ENCODE assay signal across 8 mouse cellular contexts in the genomic region with DNA sequence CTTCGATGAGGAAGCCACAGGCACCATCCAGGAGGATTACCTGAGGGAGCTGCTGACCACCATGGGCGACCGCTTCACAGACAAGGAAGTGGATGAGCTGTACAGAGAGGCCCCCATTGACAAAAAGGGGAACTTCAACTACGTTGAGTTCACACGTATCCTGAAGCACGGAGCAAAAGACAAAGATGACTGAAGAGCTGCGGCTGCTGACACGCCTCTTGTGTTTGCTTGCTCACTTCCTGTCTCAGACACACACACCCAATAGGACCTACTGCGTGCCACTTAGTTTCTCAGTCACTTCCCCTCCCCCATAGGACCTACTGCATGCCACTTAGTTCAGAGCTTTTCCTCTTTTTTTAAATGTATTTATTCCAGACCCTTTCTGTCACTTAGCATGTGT. TPM values are rescaled to one million over a fixed set of nuclear protein-coding genes. Genes with fewer than 3 reads are reported as not detected.
DNase-seq lines count a peak whose midpoint lies in the region; ATAC-seq and TF ChIP-seq lines count a peak whose summit lies in the region.
"Not testable (repeated sequence)": the region's sequence is repeated elsewhere in the genome, so short reads cannot be mapped to it uniquely, and the experiment has no call there.

No protein-coding gene starts in this region.

- not testable (repeated sequence) for H3K4me2 ChIP-seq in liver, postnatal 0 days (ENCODE audit: low read depth, low read length)

- H3K4me1 ChIP-seq in ES-Bruce4 (ENCODE audit: control insufficient read depth, insufficient read depth, low read length); bone marrow, adult 2 months (ENCODE audit: control insufficient read depth, insufficient read depth, low read length); liver, postnatal 0 days (ENCODE audit: insufficient read depth); spleen, adult 2 months (ENCODE audit: control insufficient read depth, insufficient read depth, insufficient read length): not testable (repeated sequence)

- not testable (repeated sequence) for TF ChIP-seq CTCF in ES-Bruce4 (IDR thresholded peaks at IDR 0.05; ENCODE audit: low read depth, low read length); bone marrow, adult 2 months (IDR thresholded peaks at IDR 0.05; ENCODE audit: control insufficient read depth, insufficient read depth, low read length); liver, postnatal 0 days (IDR thresholded peaks at IDR 0.05; ENCODE audit: low read depth); spleen, adult 2 months (IDR thresholded peaks at IDR 0.05; ENCODE audit: extremely low read depth, insufficient read depth, insufficient read length, insufficient replicate concordance)

- 9% methylated on average over 9 of the region's 9 CpGs for WGBS in bone marrow, adult 2 months
- 39% methylated on average over 9 of the region's 9 CpGs for WGBS in liver, postnatal 0 days (ENCODE audit: insufficient replicate concordance)
- WGBS in spleen, adult 2 months = 9% methylated on average over 9 of the region's 9 CpGs

- not testable (repeated sequence) for H3K27me3 ChIP-seq in ES-Bruce4 (ENCODE audit: control insufficient read depth, insufficient read depth, low read length, poor library complexity, severe bottlenecking); liver, postnatal 0 days (ENCODE audit: insufficient read depth, low read length); spleen, adult 2 months (ENCODE audit: control insufficient read depth, insufficient read depth, low read length)

- DNase-seq in 416B (ENCODE audit: low read depth) = peak; percentile 90
- peak; percentile 33 for DNase-seq in liver, postnatal 0 days
- peak; percentile 30 to 80 for DNase-seq in spleen, adult 2 months (ENCODE audit: low read depth in 1 of 2, low spot score in 2 of 2)
- DNase-seq in thymus, postnatal 25 days = peak; percentile 11

- 0 out of 2 replicates have a peak overlapping the region, but pooled peaks have one; percentile 41 for H3K27ac ChIP-seq in ES-Bruce4 (ENCODE audit: insufficient read depth, low read length)
- peak overlapping the region; percentile 82 for H3K27ac ChIP-seq in bone marrow, adult 2 months (ENCODE audit: control insufficient read depth, insufficient read depth, low read depth, low read length, poor library complexity)
- H3K27ac ChIP-seq in liver, postnatal 0 days (ENCODE audit: low read depth) = peak overlapping the region; percentile 44; the same call in 1 of the 2 replicates
- not testable (repeated sequence) for H3K27ac ChIP-seq in spleen, adult 2 months (ENCODE audit: insufficient read depth, low read length)

- TF ChIP-seq EP300 in ES-Bruce4 (IDR thresholded peaks at IDR 0.05; ENCODE audit: insufficient read depth, low read depth, low read length); liver, postnatal 0 days (IDR thresholded peaks at IDR 0.05; ENCODE audit: low read depth): not testable (repeated sequence)

- peak; percentile 93 for ATAC-seq in inflammation-experienced regulatory T-cells, adult 6 months
- peak; percentile 76 for ATAC-seq in liver, postnatal 0 days
- peak; percentile 100 for ATAC-seq in megakaryocyte, adult 5-6 weeks (ENCODE audit: poor library complexity, severe bottlenecking)

- H3K4me3 ChIP-seq in ES-Bruce4 (ENCODE audit: low read depth, low read length); liver, postnatal 0 days (ENCODE audit: low read depth, low read length); spleen, adult 2 months (ENCODE audit: extremely low read depth, insufficient read depth, insufficient read length): not testable (repeated sequence)
- H3K4me3 ChIP-seq in bone marrow, adult 2 months (replicated peaks; ENCODE audit: control insufficient read depth, low read depth, low read length) = peak overlapping the region; percentile 43

- H3K9ac ChIP-seq in ES-Bruce4 (ENCODE audit: low read depth, poor library complexity, severe bottlenecking); liver, postnatal 0 days (replicated peaks): not testable (repeated sequence)

- H3K36me3 ChIP-seq in ES-Bruce4 (ENCODE audit: control insufficient read depth, insufficient read depth, low read length, poor library complexity, severe bottlenecking) = peaks cover 12% of the 10 kb centered on the region
- H3K36me3 ChIP-seq in liver, postnatal 0 days (replicated peaks; ENCODE audit: insufficient read depth, low read length) = peaks cover 25% of the 10 kb centered on the region
- not testable (repeated sequence) for H3K36me3 ChIP-seq in spleen, adult 2 months (ENCODE audit: control insufficient read depth, insufficient read depth, low read length)

- not testable (repeated sequence) for H3K9me3 ChIP-seq in ES-Bruce4 (replicated peaks; ENCODE audit: control insufficient read depth, insufficient read depth, low read length, poor library complexity, severe bottlenecking); liver, postnatal 0 days (ENCODE audit: low read length)

- TF ChIP-seq POLR2A in ES-Bruce4 (IDR thresholded peaks at IDR 0.05; ENCODE audit: insufficient read depth, low read length); bone marrow, adult 2 months (IDR thresholded peaks at IDR 0.05; ENCODE audit: borderline replicate concordance, control insufficient read depth, low read depth, low read length); spleen, adult 2 months (IDR thresholded peaks at IDR 0.05; ENCODE audit: low read depth, low read length): not testable (repeated sequence)

RNA-seq across cellular contexts. Expression of a gene that starts 41.4 kb away (rescaled TPM):
- polyA plus RNA-seq in ES-Bruce4 (2011; ENCODE audit: insufficient read depth, insufficient read length, low read depth, missing spikeins) = 51.5 and 55.0 TPM in 2 replicates
- 9.1 and 15.8 TPM in 2 replicates for polyA plus RNA-seq in bone marrow, adult 2 months (2011; ENCODE audit: insufficient read depth, insufficient read length, low replicate concordance, missing spikeins)
- polyA plus RNA-seq in inflammation-experienced regulatory T-cells, adult 6 months (2017; shearing (Covaris generic)) = 10 to 100 TPM; 23.2 to 30.0 (median 26.4) TPM
- 4.2 and 4.5 TPM in 2 replicates for polyA plus RNA-seq in liver, postnatal 0 days (2015; fragmentation: Nextera tagmentation; extraction: Ambion mirVana)
- total RNA-seq in megakaryocyte, adult 5-6 weeks (2015) = 34.1 and 43.8 TPM in 2 replicates
- 29.1 and 35.5 TPM in 2 replicates for total RNA-seq in megakaryocyte, adult 5-6 weeks (2017)
- 18.6 and 24.2 TPM in 2 replicates for polyA plus RNA-seq in spleen, adult 2 months (2012; rRNA removed)

Comparison
In these comparisons a context has a peak if more than half of its experiments do, and no peak if none do; other contexts are left out.
1. DNase-seq: peak in every context shown above with its lines; median percentile 90 in 416B; 55 in spleen, adult 2 months; 33 in liver, postnatal 0 days; 11 in thymus, postnatal 25 days.